21 mouse cellular contexts compared by ENCODE assay signal in the genomic region with DNA sequence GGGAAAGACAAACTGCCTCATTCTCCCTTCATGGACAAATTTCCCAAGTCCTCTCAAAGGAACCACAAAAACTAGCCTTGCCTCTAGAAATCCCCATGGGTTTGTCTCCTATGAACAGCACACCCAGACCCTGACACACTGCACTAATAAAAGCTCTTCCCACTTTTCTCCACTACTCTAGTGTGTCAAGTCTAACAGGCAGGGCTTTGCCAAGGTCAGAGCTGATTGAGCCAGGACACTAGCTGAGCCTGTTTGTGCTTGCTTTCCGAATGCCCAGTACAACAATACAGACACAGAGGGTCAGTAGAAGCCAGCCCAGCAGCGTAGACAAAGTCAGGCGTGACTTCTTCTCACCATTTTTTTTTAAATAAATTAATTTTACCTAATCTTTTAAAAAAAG. TPM values are rescaled to one million over a fixed set of nuclear protein-coding genes. Genes with fewer than 3 reads are reported as not detected.
A peak's percentile ranks its signal among the peaks of the same experiment; 100 is the strongest.
DNase-seq lines count a peak whose midpoint lies in the region; ATAC-seq and TF ChIP-seq lines count a peak whose summit lies in the region.
"Had no signal": no experiment of that assay in that cellular context is flagged by ENCODE, and none has a peak within 500 bp of the region (broad histone marks: within the 10 kb centered on the region; RNA-seq: fewer than 3 reads in every experiment).

No protein-coding gene starts in this region.

- no peak for TF ChIP-seq CTCF in heart, postnatal 0 days (IDR thresholded peaks at IDR 0.05; ENCODE audit: low read depth)
- no peak for TF ChIP-seq CTCF in heart, adult 2 months (IDR thresholded peaks at IDR 0.05)

- H3K9ac ChIP-seq in heart, embryonic 13.5 days: peak overlapping the region; percentile 33; the same call in 1 of the 2 replicates
- no peak overlapping the region for H3K9ac ChIP-seq in heart, postnatal 0 days (replicated peaks; ENCODE audit: low read depth, low read length)
- no peak overlapping the region for H3K9ac ChIP-seq in heart, adult 2 months (ENCODE audit: low read depth, low read length)
- H3K9ac ChIP-seq: forebrain, embryonic 13.5 days; forebrain, postnatal 0 days; hindbrain, embryonic 12.5 days had no signal

- no peak for TF ChIP-seq POLR2A in heart, adult 2 months (IDR thresholded peaks at IDR 0.05; ENCODE audit: insufficient read depth, low read depth, low read length)

- no peaks in the 10 kb centered on the region for H3K36me3 ChIP-seq in heart, embryonic 13.5 days
- no peaks in the 10 kb centered on the region for H3K36me3 ChIP-seq in heart, embryonic 10.5 days
- H3K36me3 ChIP-seq in heart, postnatal 0 days (replicated peaks; ENCODE audit: control insufficient read depth, insufficient read depth, low read length): no peaks in the 10 kb centered on the region
- H3K36me3 ChIP-seq in heart, adult 2 months (ENCODE audit: control insufficient read depth, insufficient read depth, low read length): no peaks in the 10 kb centered on the region
- H3K36me3 ChIP-seq: embryonic facial prominence, embryonic 10.5 days; hindbrain, embryonic 12.5 days had no signal

- no peak overlapping the region for H3K27ac ChIP-seq in heart, embryonic 13.5 days (replicated peaks)
- H3K27ac ChIP-seq in heart, embryonic 10.5 days: no peak overlapping the region
- H3K27ac ChIP-seq in heart, postnatal 0 days (ENCODE audit: low read depth): no peak overlapping the region
- H3K27ac ChIP-seq in heart, adult 2 months: no peak overlapping the region
- H3K27ac ChIP-seq: embryonic facial prominence, embryonic 10.5 days; forebrain, embryonic 13.5 days; hindbrain, embryonic 12.5 days had no signal

- 54% methylated on average over 3 of the region's 3 CpGs for WGBS in heart, embryonic 13.5 days
- WGBS in heart, embryonic 10.5 days: 67% methylated on average over 3 of the region's 3 CpGs
- 36% methylated on average over 3 of the region's 3 CpGs for WGBS in heart, postnatal 0 days
- WGBS in heart, adult 2 months: 60% methylated on average over 3 of the region's 3 CpGs

- no peak overlapping the region for H3K4me3 ChIP-seq in heart, embryonic 13.5 days
- H3K4me3 ChIP-seq in heart, embryonic 10.5 days: no peak overlapping the region
- no peak overlapping the region for H3K4me3 ChIP-seq in heart, postnatal 0 days (ENCODE audit: low read depth, low read length)
- no peak overlapping the region for H3K4me3 ChIP-seq in heart, adult 2 months
- H3K4me3 ChIP-seq: embryonic facial prominence, embryonic 10.5 days; forebrain, embryonic 13.5 days; hindbrain, embryonic 12.5 days had no signal

- H3K4me2 ChIP-seq in heart, embryonic 13.5 days: no peak overlapping the region
- H3K4me2 ChIP-seq in heart, postnatal 0 days (ENCODE audit: low read depth, low read length): no peak overlapping the region
- H3K4me2 ChIP-seq: forebrain, embryonic 13.5 days; hindbrain, embryonic 12.5 days had no signal

- H3K27me3 ChIP-seq in heart, embryonic 13.5 days (replicated peaks): 0 out of 2 replicates have a peak, but pooled peaks cover 6% of the 10 kb centered on the region
- no peaks in the 10 kb centered on the region; the same call in 1 of the 2 replicates for H3K27me3 ChIP-seq in heart, embryonic 10.5 days (ENCODE audit: insufficient read depth, poor library complexity, severe bottlenecking)
- no peaks in the 10 kb centered on the region for H3K27me3 ChIP-seq in heart, postnatal 0 days (ENCODE audit: control insufficient read depth, insufficient read depth, low read length)
- H3K27me3 ChIP-seq in heart, adult 2 months (ENCODE audit: control insufficient read depth, insufficient read depth, low read length): no peaks in the 10 kb centered on the region
- H3K27me3 ChIP-seq: forebrain, embryonic 13.5 days; hindbrain, embryonic 12.5 days; Patski had no signal

- H3K4me1 ChIP-seq in heart, embryonic 13.5 days: no peaks in the 10 kb centered on the region
- H3K4me1 ChIP-seq in heart, embryonic 10.5 days: no peaks in the 10 kb centered on the region
- no peaks in the 10 kb centered on the region for H3K4me1 ChIP-seq in heart, postnatal 0 days (ENCODE audit: control insufficient read depth, insufficient read depth)
- no peaks in the 10 kb centered on the region for H3K4me1 ChIP-seq in heart, adult 2 months (ENCODE audit: control insufficient read depth, insufficient read depth, low read length)
- H3K4me1 ChIP-seq: embryonic facial prominence, embryonic 10.5 days; forebrain, embryonic 13.5 days; hindbrain, embryonic 12.5 days had no signal

- peak; percentile 18 for DNase-seq in adrenal gland, postnatal 14 days
- no peak for DNase-seq in adrenal gland, adult 18-20 months (ENCODE audit: low spot score in 2 of 2)
- DNase-seq in heart, embryonic 10.5 days (ENCODE audit: low spot score): no peak
- peak; percentile 50 for DNase-seq in heart, postnatal 0 days (ENCODE audit: low spot score)
- DNase-seq in heart, adult 2 months: no peak
- DNase-seq in gonadal fat pad, adult 2 months (ENCODE audit: low read depth): peak; percentile 20
- DNase-seq: cerebellum, adult 8-10 months; forebrain, postnatal 0 days; gastrocnemius, postnatal 14 days; heart, postnatal 36 days; kidney, adult 8-10 months had no signal

- no peaks in the 10 kb centered on the region for H3K79me2 ChIP-seq in heart, adult 2 months (replicated peaks; ENCODE audit: control insufficient read depth, insufficient read depth, low read length)

- ATAC-seq in heart, embryonic 13.5 days (ENCODE audit: extremely low read depth, insufficient number of reproducible peaks, low FRiP score, low TSS enrichment): no peak
- ATAC-seq in heart, postnatal 0 days (ENCODE audit: insufficient read depth, low read depth): peak; percentile 77; the same call in 1 of the 2 replicates
- ATAC-seq: activated CD4-positive, CD25-positive, alpha-beta regulatory T cell, adult 4 months; forebrain, embryonic 13.5 days; forebrain, postnatal 0 days; hindbrain, embryonic 16.5 days; inflammation-experienced regulatory T-cells, adult 6 months; intestine, postnatal 0 days; Patski had no signal

- intact Hi-C loops in heart, adult 2 months (cut with DNase I): no loop called here

- no peak for TF ChIP-seq EP300 in heart, postnatal 0 days (IDR thresholded peaks at IDR 0.05; ENCODE audit: low read depth)
- TF ChIP-seq EP300 in heart, adult 2 months (IDR thresholded peaks at IDR 0.05; ENCODE audit: insufficient read depth, low read depth, low read length): no peak

- H3K9me3 ChIP-seq in heart, embryonic 13.5 days: no peaks in the 10 kb centered on the region
- no peaks in the 10 kb centered on the region for H3K9me3 ChIP-seq in heart, embryonic 10.5 days
- H3K9me3 ChIP-seq in heart, postnatal 0 days (replicated peaks; ENCODE audit: control insufficient read depth, low read length): no peaks in the 10 kb centered on the region
- H3K9me3 ChIP-seq: embryonic facial prominence, embryonic 10.5 days; forebrain, embryonic 13.5 days; hindbrain, embryonic 12.5 days had no signal

RNA-seq across cellular contexts. Expression of a gene that starts 27.8 kb away (rescaled TPM):
- total RNA-seq in adrenal gland, postnatal 14 days (2021): 57.1 and 69.7 TPM in 2 replicates
- total RNA-seq in adrenal gland, adult 18-20 months (2021): 10 to 100 TPM; 60.8 to 64.4 TPM
- 43.5 and 47.2 TPM in 2 replicates for polyA plus RNA-seq in heart, embryonic 13.5 days (2015; fragmentation: Nextera tagmentation; extraction: Ambion mirVana)
- 63.7 and 83.2 TPM in 2 replicates for polyA plus RNA-seq in heart, embryonic 10.5 days (2016; fragmentation: Nextera tagmentation; extraction: Ambion mirVana)
- total RNA-seq in heart, postnatal 0 days (2014; rRNA removed; ENCODE audit: low replicate concordance): 16.6 and 21.0 TPM in 2 replicates
- polyA plus RNA-seq in heart, postnatal 0 days (2015; fragmentation: Nextera tagmentation; extraction: Ambion mirVana): 29.3 and 29.9 TPM in 2 replicates
- 10 to 100 TPM; 32.1 to 32.6 TPM for total RNA-seq in heart, adult 2 months (2021)
- polyA plus RNA-seq in heart, adult 2 months (2012; rRNA removed): 11.9 and 19.6 TPM in 2 replicates
- 20.4 and 22.5 TPM in 2 replicates for polyA plus RNA-seq in gonadal fat pad, adult 2 months (2012; rRNA removed)

RNA-seq across cellular contexts. Expression of a gene that starts 39.8 kb away (rescaled TPM):
- total RNA-seq in adrenal gland, postnatal 14 days (2021): 1.3 and 2.9 TPM in 2 replicates
- 1 to 10 TPM; 1.3 to 1.5 TPM for total RNA-seq in adrenal gland, adult 18-20 months (2021)
- 0.10 and 0.15 TPM in 2 replicates for polyA plus RNA-seq in heart, embryonic 13.5 days (2015; fragmentation: Nextera tagmentation; extraction: Ambion mirVana)
- 0.15 and 0.34 TPM in 2 replicates for polyA plus RNA-seq in heart, embryonic 10.5 days (2016; fragmentation: Nextera tagmentation; extraction: Ambion mirVana)
- total RNA-seq in heart, postnatal 0 days (2014; rRNA removed; ENCODE audit: low replicate concordance): not detected in 2 replicates
- 0.29 and 0.36 TPM in 2 replicates for polyA plus RNA-seq in heart, postnatal 0 days (2015; fragmentation: Nextera tagmentation; extraction: Ambion mirVana)
- total RNA-seq in heart, adult 2 months (2021): under 1 TPM; 0.26 to 0.70 TPM
- polyA plus RNA-seq in heart, adult 2 months (2012; rRNA removed): 0.73 and 1.3 TPM in 2 replicates
- 2.3 and 3.0 TPM in 2 replicates for polyA plus RNA-seq in gonadal fat pad, adult 2 months (2012; rRNA removed)
- total RNA-seq: CH12.LX had no signal
- polyA plus RNA-seq: activated CD4-positive, CD25-positive, alpha-beta regulatory T cell, adult 4 months had no signal

RNA-seq across cellular contexts. Expression of a gene that starts 40.9 kb away (rescaled TPM):
- total RNA-seq in adrenal gland, postnatal 14 days (2021): 69.1 and 76.3 TPM in 2 replicates
- total RNA-seq in adrenal gland, adult 18-20 months (2021): 10 to 100 TPM; 62.4 to 89.6 TPM
- 24.5 and 25.5 TPM in 2 replicates for polyA plus RNA-seq in heart, embryonic 13.5 days (2015; fragmentation: Nextera tagmentation; extraction: Ambion mirVana)
- polyA plus RNA-seq in heart, embryonic 10.5 days (2016; fragmentation: Nextera tagmentation; extraction: Ambion mirVana): 34.3 and 48.9 TPM in 2 replicates
- total RNA-seq in heart, postnatal 0 days (2014; rRNA removed; ENCODE audit: low replicate concordance): 29.5 and 47.7 TPM in 2 replicates
- polyA plus RNA-seq in heart, postnatal 0 days (2015; fragmentation: Nextera tagmentation; extraction: Ambion mirVana): 17.8 and 19.4 TPM in 2 replicates
- total RNA-seq in heart, adult 2 months (2021): 10 to 100 TPM; 50.1 to 52.8 TPM
- 51.3 and 95.3 TPM in 2 replicates for polyA plus RNA-seq in heart, adult 2 months (2012; rRNA removed)
- 72.3 and 73.3 TPM in 2 replicates for polyA plus RNA-seq in gonadal fat pad, adult 2 months (2012; rRNA removed)

Comparison
In these comparisons a context has a peak if more than half of its experiments do, and no peak if none do; other contexts are left out.
1. DNase-seq: peak in adrenal gland, postnatal 14 days (single experiment), heart, postnatal 0 days (single experiment) and gonadal fat pad, adult 2 months (single experiment); none in adrenal gland, adult 18-20 months (0 of 2), heart, embryonic 10.5 days (single experiment) and heart, adult 2 months (0 of 2).